20 mouse cellular contexts compared by ENCODE assay signal in genomic region chr1:123946149-123946548, GRCm38 (mm10).
"Had no signal": no experiment of that assay in that cellular context is flagged by ENCODE, and none has a peak within 500 bp of the region (broad histone marks: within the 10 kb centered on the region; RNA-seq: fewer than 3 reads in every experiment).

No protein-coding gene starts in this region.

- H3K9me3 ChIP-seq: intestine, embryonic 15.5 days; kidney, embryonic 15.5 days; limb, embryonic 12.5 days; limb, embryonic 15.5 days; stomach, embryonic 15.5 days had no signal

- H3K27ac ChIP-seq: intestine, embryonic 15.5 days; kidney, embryonic 15.5 days; limb, embryonic 12.5 days; limb, embryonic 15.5 days; liver, embryonic 14.5 days; macrophage; stomach, embryonic 15.5 days had no signal

- H3K36me3 ChIP-seq: intestine, embryonic 15.5 days; kidney, embryonic 15.5 days; limb, embryonic 12.5 days; limb, embryonic 15.5 days; stomach, embryonic 15.5 days had no signal

- H3K4me2 ChIP-seq: intestine, embryonic 15.5 days; kidney, embryonic 15.5 days; limb, embryonic 12.5 days; limb, embryonic 15.5 days; liver, embryonic 11.5 days; lung, embryonic 14.5 days; stomach, embryonic 15.5 days had no signal

- H3K27me3 ChIP-seq: intestine, embryonic 15.5 days; kidney, embryonic 15.5 days; limb, embryonic 12.5 days; limb, embryonic 15.5 days; stomach, embryonic 15.5 days had no signal

- ATAC-seq: intestine, embryonic 15.5 days; liver, postnatal 0 days; lung, postnatal 0 days had no signal

- H3K9ac ChIP-seq: intestine, embryonic 15.5 days; kidney, embryonic 15.5 days; limb, embryonic 12.5 days; limb, embryonic 15.5 days; liver, embryonic 14.5 days; liver, postnatal 0 days; lung, embryonic 14.5 days; stomach, embryonic 15.5 days had no signal

- H3K4me1 ChIP-seq: intestine, embryonic 15.5 days; kidney, embryonic 15.5 days; limb, embryonic 12.5 days; limb, embryonic 15.5 days; stomach, embryonic 15.5 days had no signal

- H3K4me3 ChIP-seq: intestine, embryonic 15.5 days; kidney, embryonic 15.5 days; limb, embryonic 12.5 days; limb, embryonic 15.5 days; stomach, embryonic 15.5 days had no signal

- DNase-seq: kidney, adult 11 months; kidney, adult 8-10 months; kidney, postnatal 10 days; kidney, postnatal 36 days; left cerebral cortex, postnatal 4 days; liver, postnatal 0 days; lung, embryonic 14.5 days; right cerebral cortex, adult 18-20 months; right cerebral cortex, postnatal 25 days; spleen, adult 18-20 months; thymus, postnatal 25 days had no signal
